Comparison of ENCODE assay signal across 8 mouse cellular contexts in the genomic region with DNA sequence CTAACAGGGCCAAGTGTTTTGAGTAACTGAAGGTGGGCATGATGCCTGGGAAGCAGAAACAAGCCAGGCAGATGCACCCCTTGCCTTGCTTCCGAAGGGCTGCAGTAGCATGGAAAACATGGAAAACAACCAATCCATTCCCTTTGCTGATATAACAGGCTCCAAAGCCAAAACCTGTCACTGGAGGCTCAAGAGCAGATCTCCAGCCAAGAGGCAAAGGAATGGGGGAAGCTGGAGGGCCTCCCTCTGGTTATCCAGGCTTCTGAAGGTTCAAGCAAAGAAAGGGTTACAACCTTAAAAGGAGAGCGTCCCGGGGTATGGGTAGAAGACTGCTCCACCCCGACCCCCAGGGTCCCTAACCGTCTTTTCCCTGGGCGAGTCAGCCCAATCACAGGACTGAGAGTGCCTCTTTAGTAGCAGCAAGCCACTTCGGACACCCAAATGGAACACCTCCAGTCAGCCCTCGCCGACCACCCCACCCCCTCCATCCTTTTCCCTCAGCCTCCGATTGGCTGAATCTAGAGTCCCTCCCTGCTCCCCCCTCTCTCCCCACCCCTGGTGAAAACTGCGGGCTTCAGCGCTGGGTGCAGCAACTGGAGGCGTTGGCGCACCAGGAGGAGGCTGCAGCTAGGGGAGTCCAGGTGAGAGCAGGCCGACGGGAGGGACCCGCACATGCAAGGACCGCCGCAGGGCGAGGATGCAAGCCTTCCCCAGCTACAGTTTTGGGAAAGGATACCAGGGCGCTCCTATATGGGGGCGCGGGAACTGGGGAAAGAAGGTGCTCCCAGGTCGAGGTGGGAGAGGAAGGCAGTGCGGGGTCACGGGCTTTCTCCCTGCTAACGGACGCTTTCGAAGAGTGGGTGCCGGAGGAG. TPM values are rescaled to one million over a fixed set of nuclear protein-coding genes. Genes with fewer than 3 reads are reported as not detected.
DNase-seq lines count a peak whose midpoint lies in the region; ATAC-seq and TF ChIP-seq lines count a peak whose summit lies in the region.

A gene (plus strand): TSS at position 549 of the 872 bp plus-strand sequence.

- peak within 1 kb of the TSS; percentile 58 for H3K4me2 ChIP-seq in embryonic facial prominence, embryonic 14.5 days (ENCODE audit: low read depth, low read length)
- H3K4me2 ChIP-seq in kidney, embryonic 16.5 days (replicated peaks; ENCODE audit: low read depth, low read length) = peak within 1 kb of the TSS; percentile 60
- peak within 1 kb of the TSS; percentile 57 for H3K4me2 ChIP-seq in limb, embryonic 14.5 days (replicated peaks; ENCODE audit: low read depth, low read length, severe bottlenecking)
- H3K4me2 ChIP-seq in neural tube, embryonic 15.5 days = peak within 1 kb of the TSS; percentile 63

- H3K36me3 ChIP-seq in ES-Bruce4 (ENCODE audit: control insufficient read depth, insufficient read depth, low read length, poor library complexity, severe bottlenecking) = no peaks in the 10 kb centered on the region
- no peaks in the 10 kb centered on the region for H3K36me3 ChIP-seq in embryonic facial prominence, embryonic 14.5 days (ENCODE audit: control insufficient read depth, insufficient read depth, low read length)
- H3K36me3 ChIP-seq in heart, embryonic 10.5 days = no peaks in the 10 kb centered on the region
- no peaks in the 10 kb centered on the region for H3K36me3 ChIP-seq in kidney, embryonic 16.5 days (ENCODE audit: insufficient read depth, low read length)
- H3K36me3 ChIP-seq in limb, embryonic 14.5 days (ENCODE audit: control insufficient read depth, insufficient read depth, low read length) = no peaks in the 10 kb centered on the region
- no peaks in the 10 kb centered on the region for H3K36me3 ChIP-seq in neural tube, embryonic 15.5 days

- DNase-seq in adrenal gland, postnatal 10 days = peak; percentile 50
- peak; percentile 71 for DNase-seq in embryonic facial prominence, embryonic 14.5 days (ENCODE audit: low spot score)
- DNase-seq in heart, embryonic 10.5 days (ENCODE audit: low spot score) = no peak
- DNase-seq in limb, embryonic 14.5 days (ENCODE audit: low spot score) = peak; percentile 37

- H3K27ac ChIP-seq in ES-Bruce4 (ENCODE audit: insufficient read depth, low read length) = no peak within 1 kb of the TSS
- no peak within 1 kb of the TSS for H3K27ac ChIP-seq in embryonic facial prominence, embryonic 14.5 days (replicated peaks; ENCODE audit: low read depth, low read length)
- peak within 1 kb of the TSS; percentile 5; the same call in 1 of the 2 replicates for H3K27ac ChIP-seq in heart, embryonic 10.5 days
- H3K27ac ChIP-seq in kidney, embryonic 16.5 days (ENCODE audit: low read length) = no peak within 1 kb of the TSS
- H3K27ac ChIP-seq in limb, embryonic 14.5 days (replicated peaks; ENCODE audit: low read depth, low read length) = no peak within 1 kb of the TSS
- no peak within 1 kb of the TSS for H3K27ac ChIP-seq in neural tube, embryonic 15.5 days (replicated peaks)

- no peaks in the 10 kb centered on the region for H3K27me3 ChIP-seq in ES-Bruce4 (ENCODE audit: control insufficient read depth, insufficient read depth, low read length, poor library complexity, severe bottlenecking)
- peaks cover 27% of the 10 kb centered on the region for H3K27me3 ChIP-seq in embryonic facial prominence, embryonic 14.5 days (replicated peaks; ENCODE audit: control insufficient read depth, insufficient read depth, low read length)
- H3K27me3 ChIP-seq in heart, embryonic 10.5 days (ENCODE audit: insufficient read depth, poor library complexity, severe bottlenecking) = peaks cover 73% of the 10 kb centered on the region
- H3K27me3 ChIP-seq in kidney, embryonic 16.5 days (ENCODE audit: insufficient read depth, low read length) = peaks cover 30% of the 10 kb centered on the region
- peaks cover 23% of the 10 kb centered on the region for H3K27me3 ChIP-seq in limb, embryonic 14.5 days (ENCODE audit: control insufficient read depth, insufficient read depth, low read length)
- H3K27me3 ChIP-seq in neural tube, embryonic 15.5 days (replicated peaks) = peaks cover 29% of the 10 kb centered on the region

- peak within 1 kb of the TSS; percentile 11; the same call in 1 of the 2 replicates for H3K9ac ChIP-seq in ES-Bruce4 (ENCODE audit: low read depth, poor library complexity, severe bottlenecking)
- H3K9ac ChIP-seq in embryonic facial prominence, embryonic 14.5 days (ENCODE audit: low read depth, low read length) = peak within 1 kb of the TSS; percentile 32
- H3K9ac ChIP-seq in kidney, embryonic 16.5 days (replicated peaks; ENCODE audit: low read length) = peak within 1 kb of the TSS; percentile 49; the same call in 1 of the 2 replicates
- H3K9ac ChIP-seq in limb, embryonic 14.5 days (ENCODE audit: low read depth, low read length, severe bottlenecking) = peak within 1 kb of the TSS; percentile 40; the same call in 1 of the 2 replicates
- peak within 1 kb of the TSS; percentile 45 for H3K9ac ChIP-seq in neural tube, embryonic 15.5 days (replicated peaks)

- no peak for TF ChIP-seq POLR2A in ES-Bruce4 (IDR thresholded peaks at IDR 0.05; ENCODE audit: insufficient read depth, low read length)
- no peak for TF ChIP-seq POLR2A in limb, embryonic 14.5 days (IDR thresholded peaks at IDR 0.05; ENCODE audit: borderline replicate concordance, extremely low read depth, insufficient read depth, insufficient read length)

- H3K4me3 ChIP-seq in ES-Bruce4 (ENCODE audit: low read depth, low read length) = peak within 1 kb of the TSS; percentile 74
- H3K4me3 ChIP-seq in embryonic facial prominence, embryonic 14.5 days (ENCODE audit: low read depth, low read length) = peak within 1 kb of the TSS; percentile 40
- H3K4me3 ChIP-seq in heart, embryonic 10.5 days = peak within 1 kb of the TSS; percentile 56
- H3K4me3 ChIP-seq in kidney, embryonic 16.5 days (ENCODE audit: low read length) = peak within 1 kb of the TSS; percentile 50
- peak within 1 kb of the TSS; percentile 36 for H3K4me3 ChIP-seq in limb, embryonic 14.5 days (replicated peaks; ENCODE audit: low read length)
- peak within 1 kb of the TSS; percentile 42 for H3K4me3 ChIP-seq in neural tube, embryonic 15.5 days (replicated peaks)

- TF ChIP-seq CTCF in ES-Bruce4 (IDR thresholded peaks at IDR 0.05; ENCODE audit: low read depth, low read length) = no peak

- ATAC-seq in embryonic facial prominence, embryonic 14.5 days (ENCODE audit: low read depth) = peak; percentile 48; the same call in 1 of the 2 replicates
- ATAC-seq in kidney, embryonic 16.5 days (ENCODE audit: low FRiP score, low TSS enrichment) = peak; percentile 82
- peak; percentile 75; the same call in 1 of the 2 replicates for ATAC-seq in limb, embryonic 14.5 days (ENCODE audit: low FRiP score, low read depth)
- ATAC-seq in neural tube, embryonic 15.5 days (ENCODE audit: low FRiP score) = peak; percentile 86
- no peak for ATAC-seq in erythroblast, adult 5-6 weeks (replicated peaks; ENCODE audit: low FRiP score, poor library complexity, severe bottlenecking)

- H3K4me1 ChIP-seq in ES-Bruce4 (ENCODE audit: control insufficient read depth, insufficient read depth, low read length) = no peaks in the 10 kb centered on the region
- peaks cover 13% of the 10 kb centered on the region; the same call in 1 of the 2 replicates for H3K4me1 ChIP-seq in embryonic facial prominence, embryonic 14.5 days (ENCODE audit: control insufficient read depth, insufficient read depth, low read length)
- peaks cover 15% of the 10 kb centered on the region for H3K4me1 ChIP-seq in heart, embryonic 10.5 days
- H3K4me1 ChIP-seq in kidney, embryonic 16.5 days (ENCODE audit: insufficient read depth, low read length) = peaks cover 16% of the 10 kb centered on the region; the same call in 1 of the 2 replicates
- peaks cover 10% of the 10 kb centered on the region; the same call in 1 of the 2 replicates for H3K4me1 ChIP-seq in limb, embryonic 14.5 days (ENCODE audit: control insufficient read depth, insufficient read depth, low read length)
- peaks cover 19% of the 10 kb centered on the region for H3K4me1 ChIP-seq in neural tube, embryonic 15.5 days

- under 1% methylated on average over 26 of the region's 30 CpGs for WGBS in embryonic facial prominence, embryonic 14.5 days
- under 1% methylated on average over 30 of the region's 30 CpGs for WGBS in heart, embryonic 10.5 days
- WGBS in kidney, embryonic 16.5 days = under 1% methylated on average over 30 of the region's 30 CpGs
- 0% methylated on average over 30 of the region's 30 CpGs for WGBS in limb, embryonic 14.5 days
- 1% methylated on average over 30 of the region's 30 CpGs for WGBS in neural tube, embryonic 15.5 days

- H3K9me3 ChIP-seq in ES-Bruce4 (replicated peaks; ENCODE audit: control insufficient read depth, insufficient read depth, low read length, poor library complexity, severe bottlenecking) = no peaks in the 10 kb centered on the region; the same call in 1 of the 2 replicates
- no peaks in the 10 kb centered on the region for H3K9me3 ChIP-seq in embryonic facial prominence, embryonic 14.5 days (ENCODE audit: control insufficient read depth, low read length)
- H3K9me3 ChIP-seq in heart, embryonic 10.5 days = no peaks in the 10 kb centered on the region
- no peaks in the 10 kb centered on the region for H3K9me3 ChIP-seq in kidney, embryonic 16.5 days (ENCODE audit: low read length)
- no peaks in the 10 kb centered on the region for H3K9me3 ChIP-seq in limb, embryonic 14.5 days (ENCODE audit: control insufficient read depth, low read length)
- no peaks in the 10 kb centered on the region for H3K9me3 ChIP-seq in neural tube, embryonic 15.5 days (replicated peaks)

- no peak for TF ChIP-seq EP300 in ES-Bruce4 (IDR thresholded peaks at IDR 0.05; ENCODE audit: insufficient read depth, low read depth, low read length)

RNA-seq across cellular contexts. Expression of the gene that starts here (rescaled TPM):
- polyA plus RNA-seq in ES-Bruce4 (2011; ENCODE audit: insufficient read depth, insufficient read length, low read depth, missing spikeins) = 11.4 and 15.4 TPM in 2 replicates
- total RNA-seq in adrenal gland, postnatal 10 days (2021) = 10 to 100 TPM; 44.2 to 44.9 TPM
- polyA plus RNA-seq in embryonic facial prominence, embryonic 14.5 days (2014; fragmentation: Nextera tagmentation; extraction: Ambion mirVana) = 11.4 and 19.6 TPM in 2 replicates
- 0.15 and 1.1 TPM in 2 replicates for polyA plus RNA-seq in heart, embryonic 10.5 days (2016; fragmentation: Nextera tagmentation; extraction: Ambion mirVana)
- 7.7 and 10.5 TPM in 2 replicates for polyA plus RNA-seq in kidney, embryonic 16.5 days (2015; fragmentation: Nextera tagmentation; extraction: Ambion mirVana)
- polyA plus RNA-seq in limb, embryonic 14.5 days (2012; rRNA removed) = 49.8 and 50.4 TPM in 2 replicates
- polyA plus RNA-seq in limb, embryonic 14.5 days (2014; fragmentation: Nextera tagmentation; extraction: Ambion mirVana) = 12.6 and 17.2 TPM in 2 replicates
- 13.0 and 26.6 TPM in 2 replicates for polyA plus RNA-seq in neural tube, embryonic 15.5 days (2015; fragmentation: Nextera tagmentation; extraction: Ambion mirVana)
- 1.5 and 9.0 TPM in 2 replicates for total RNA-seq in erythroblast, adult 5-6 weeks (2015; ENCODE audit: low replicate concordance)
- 5.0 TPM in 1 of 2 replicates, not detected in the other for total RNA-seq in erythroblast, adult 5-6 weeks (2017; ENCODE audit: low replicate concordance)

Comparison
In these comparisons a context has a peak if more than half of its experiments do, and no peak if none do; other contexts are left out.
1. RNA of the gene that starts here (total RNA-seq): 44.2 to 44.9 TPM in adrenal gland, postnatal 10 days; 1.5 to 9.0 TPM in erythroblast, adult 5-6 weeks; every median in the first group is over 4 times any median in the second.
2. Peak in every context shown above with its lines, with median percentiles within 50 percentile points of each other: H3K4me3 ChIP-seq, H3K9ac ChIP-seq and H3K4me2 ChIP-seq.